Mouse (Mus musculus) forebrain, embryonic 14.5 days (tissue): ENCODE measurements around the gene Zfp422. TPM values are rescaled to one million over a fixed set of nuclear protein-coding genes. Genes with fewer than 3 reads are reported as not detected.

Experiments used
- ATAC-seq: fragments of 200-750 bp; cut with Nextera tagmentation; 2 replicates; pipeline ENCODE4 v1.8.0; 2017; ENCODE audit warnings: mild to moderate bottlenecking, moderate library complexity
- DNase-seq: peaks from one replicate; pipeline ENCODE4 v3.0.0-alpha.2; 2015; ENCODE audit warnings: low spot score
- H3K27ac ChIP-seq: fragments of 300-500 bp; sonication (generic); 2 replicates; pipeline ENCODE4 v1.5.1; 2014; ENCODE audit warnings: low read depth, mild to moderate bottlenecking, control low read depth, low read length, moderate library complexity
- H3K27me3 ChIP-seq: fragments of 300-500 bp; sonication (generic); replicated peaks from 2 replicates; pipeline ENCODE4 v1.6.1; 2014; ENCODE audit warnings: low read length, control low read depth, mixed read lengths; ENCODE audit not compliant: control insufficient read depth, insufficient read depth
- H3K36me3 ChIP-seq: fragments of 300-500 bp; sonication (generic); 2 replicates; pipeline ENCODE4 v1.6.1; 2014; ENCODE audit warnings: low read length, control low read depth; ENCODE audit not compliant: control insufficient read depth, insufficient read depth
- H3K4me1 ChIP-seq: fragments of 300-500 bp; sonication (generic); 2 replicates; pipeline ENCODE4 v1.6.1; 2014; ENCODE audit warnings: antibody characterized with exemption, low read length, control low read depth; ENCODE audit not compliant: control insufficient read depth, insufficient read depth
- H3K4me2 ChIP-seq: fragments of 300-500 bp; sonication (generic); 2 replicates; pipeline ENCODE4 v1.6.1; 2014; ENCODE audit warnings: mild to moderate bottlenecking, control low read depth, low read length
- H3K4me3 ChIP-seq: fragments of 300-500 bp; sonication (generic); 2 replicates; pipeline ENCODE4 v1.5.1; 2014; ENCODE audit warnings: low read depth, low read length, control low read depth
- H3K9ac ChIP-seq: fragments of 300-500 bp; sonication (generic); 2 replicates; pipeline ENCODE4 v1.6.1; 2014; ENCODE audit warnings: mild to moderate bottlenecking, low read length, control low read depth, moderate library complexity
- H3K9me3 ChIP-seq: fragments of 300-500 bp; sonication (generic); replicated peaks from 2 replicates; pipeline ENCODE4 v1.6.1; 2016; ENCODE audit warnings: low read length, control low read depth, mixed read lengths; ENCODE audit not compliant: control insufficient read depth
- WGBS: fragments of 180-500 bp; shearing (Covaris S2); extraction: QIAGEN DNeasy Blood & Tissue Kit; methylation state at CpG from one replicate; pipeline ENCODE4 v1.1.7; 2014; 5-methylcytosine and 5-hydroxymethylcytosine counted together
- polyA plus RNA-seq: library from polyadenylated mRNA; unstranded; fragments of >200 nt; fragmentation: Nextera tagmentation; extraction: Ambion mirVana; gene quantifications from 2 replicates; pipeline ENCODE4 v1.2.1, GENCODE M21; 2014

The Zfp422 gene
- 258 and 271 TPM in 2 replicates for polyA plus RNA-seq

- H3K27me3 ChIP-seq: no peaks in the 10 kb centered on the region
- peak within 1 kb of the TSS; percentile 99 for H3K9ac ChIP-seq
- H3K4me1 ChIP-seq: peaks cover 9% of the 10 kb centered on the region; the same call in 1 of the 2 replicates
- DNase-seq (peak; percentile 93), ATAC-seq (peak; percentile 98)
- H3K4me2 ChIP-seq: peak within 1 kb of the TSS; percentile 69
- whole genome bisulfite sequencing: under 1% methylated on average over 56 of the region's 56 CpGs
- H3K4me3 ChIP-seq: peak within 1 kb of the TSS; percentile 87
- peaks cover 24% of the 10 kb centered on the region for H3K36me3 ChIP-seq
- H3K27ac ChIP-seq: peak within 1 kb of the TSS; percentile 92
- H3K9me3 ChIP-seq: no peaks in the 10 kb centered on the region
Measured at GRCm38 (mm10) chr6:116628539-116629171, at the start of gene Zfp422. TSS of gene Zfp422 (minus strand) at chr6:116628999.

- Histone ChIP-seq H3K36me3 (no peaks in the 10 kb centered on the region), H3K4me3 (no peak overlapping the region), H3K27me3 (no peaks in the 10 kb centered on the region), H3K4me1 (peaks cover 6% of the 10 kb centered on the region), H3K27ac (no peak overlapping the region), H3K9ac (no peak overlapping the region), H3K9me3 (no peaks in the 10 kb centered on the region), H3K4me2 (no peak overlapping the region)
- ATAC-seq (no peak), DNase-seq (no peak)
- WGBS: 71% methylated on average over 6 of the region's 6 CpGs
Measured at GRCm38 (mm10) chr6:116677321-116677720, 48.5 kb upstream of the Zfp422 start.

- H3K4me3 ChIP-seq: no peak overlapping the region
- peaks cover 6% of the 10 kb centered on the region for H3K4me1 ChIP-seq
- 86% methylated on average over 10 of the region's 10 CpGs for WGBS
- H3K9me3 ChIP-seq: no peaks in the 10 kb centered on the region
- H3K9ac ChIP-seq: no peak overlapping the region
- H3K27ac ChIP-seq: no peak overlapping the region
- no peak for DNase-seq
- no peaks in the 10 kb centered on the region for H3K27me3 ChIP-seq
- no peaks in the 10 kb centered on the region for H3K36me3 ChIP-seq
- H3K4me2 ChIP-seq: no peak overlapping the region
- no peak for ATAC-seq
Measured at GRCm38 (mm10) chr6:116676355-116676913, 47.6 kb upstream of the Zfp422 start.

- WGBS: 17% methylated on average over 16 of the region's 16 CpGs
- Histone ChIP-seq H3K4me1 (peaks cover 24% of the 10 kb centered on the region), H3K4me3 (peak overlapping the region; percentile 49), H3K36me3 (no peaks in the 10 kb centered on the region), H3K27me3 (no peaks in the 10 kb centered on the region), H3K9me3 (no peaks in the 10 kb centered on the region), H3K9ac (peak overlapping the region; percentile 59), H3K4me2 (peak overlapping the region; percentile 87), H3K27ac (peak overlapping the region; percentile 9; the same call in 1 of the 2 replicates)
- ATAC-seq (no peak), DNase-seq (no peak)
Measured at GRCm38 (mm10) chr6:116674283-116674886, 45.6 kb upstream of the Zfp422 start.

GRCm38 (mm10) chr6:116673471-116674282 lies 44.9 kb upstream of the Zfp422 start, which contains the start of gene Rassf4:
TSS of gene Rassf4 (minus strand) at chr6:116673952.
- Histone ChIP-seq H3K9ac (peak within 1 kb of the TSS; percentile 59), H3K27ac (peak within 1 kb of the TSS; percentile 9; the same call in 1 of the 2 replicates), H3K27me3 (no peaks in the 10 kb centered on the region), H3K4me1 (peaks cover 24% of the 10 kb centered on the region), H3K36me3 (no peaks in the 10 kb centered on the region), H3K4me3 (peak within 1 kb of the TSS; percentile 49), H3K4me2 (peak within 1 kb of the TSS; percentile 87), H3K9me3 (no peaks in the 10 kb centered on the region)
- ATAC-seq (peak; percentile 89), DNase-seq (peak; percentile 87)
- under 1% methylated on average over 44 of the region's 44 CpGs for WGBS

GRCm38 (mm10) chr6:116672349-116672748 lies 43.5 kb upstream of the Zfp422 start:
- no peak for ATAC-seq
- H3K4me3 ChIP-seq: no peak overlapping the region
- no peak overlapping the region for H3K27ac ChIP-seq
- no peaks in the 10 kb centered on the region for H3K36me3 ChIP-seq
- H3K9me3 ChIP-seq: no peaks in the 10 kb centered on the region
- H3K27me3 ChIP-seq: no peaks in the 10 kb centered on the region
- no peak overlapping the region for H3K9ac ChIP-seq
- peak overlapping the region; percentile 87 for H3K4me2 ChIP-seq
- WGBS: 66% methylated on average over 5 of the region's 5 CpGs
- H3K4me1 ChIP-seq: peaks cover 25% of the 10 kb centered on the region
- no peak for DNase-seq

- Histone ChIP-seq H3K27ac (no peak overlapping the region), H3K9me3 (no peaks in the 10 kb centered on the region), H3K36me3 (no peaks in the 10 kb centered on the region), H3K27me3 (no peaks in the 10 kb centered on the region), H3K4me1 (peaks cover 30% of the 10 kb centered on the region), H3K4me3 (no peak overlapping the region), H3K9ac (no peak overlapping the region), H3K4me2 (no peak overlapping the region)
- ATAC-seq (no peak), DNase-seq (peak; percentile 4)
- WGBS: 88% methylated on average over 4 of the region's 4 CpGs
Measured at GRCm38 (mm10) chr6:116671768-116672167, 43.0 kb upstream of the Zfp422 start.

GRCm38 (mm10) chr6:116671031-116671430 lies 42.2 kb upstream of the Zfp422 start:
- no peaks in the 10 kb centered on the region for H3K27me3 ChIP-seq
- H3K9me3 ChIP-seq: no peaks in the 10 kb centered on the region
- WGBS: 12% methylated on average over 5 of the region's 5 CpGs
- 0 out of 2 replicates have a peak overlapping the region, but pooled peaks have one; percentile 7 for H3K4me2 ChIP-seq
- peaks cover 35% of the 10 kb centered on the region for H3K4me1 ChIP-seq
- H3K36me3 ChIP-seq: no peaks in the 10 kb centered on the region
- no peak; the same call in 1 of the 2 replicates for ATAC-seq
- peak; percentile 29 for DNase-seq
- no peak overlapping the region; the same call in 1 of the 2 replicates for H3K9ac ChIP-seq
- H3K27ac ChIP-seq: peak overlapping the region; percentile 77
- H3K4me3 ChIP-seq: no peak overlapping the region
